Mouse (Mus musculus): ENCODE results near the gene Pdha1.
A peak's percentile ranks its signal among the peaks of the same experiment; 100 is the strongest.

The Pdha1 gene

GRCm38 (mm10) chrX:160137861-160138717 is at the start of gene Pdha1:
Gene Pdha1 (minus strand): TSS chrX:160138413.
- peak; percentile 76 for DNase-seq

- no peak for DNase-seq
These were observed 40.8 kb upstream of the Pdha1 start for GRCm38 (mm10) chrX:160179032-160179431.

- peak; percentile 48 for DNase-seq
These were observed 31.9 kb upstream of the Pdha1 start for GRCm38 (mm10) chrX:160170150-160170549.

GRCm38 (mm10) chrX:160166246-160166985 is 28.2 kb upstream of the Pdha1 start:
- DNase-seq = no peak

GRCm38 (mm10) chrX:160164259-160164658 is 26.0 kb upstream of the Pdha1 start:
- no peak for DNase-seq

GRCm38 (mm10) chrX:160153147-160153815 is 15.1 kb upstream of the Pdha1 start:
- no peak for DNase-seq

GRCm38 (mm10) chrX:160148859-160149258 is 10.6 kb upstream of the Pdha1 start:
- no peak for DNase-seq

GRCm38 (mm10) chrX:160147406-160147805 is 9.2 kb upstream of the Pdha1 start:
- DNase-seq = no peak

GRCm38 (mm10) chrX:160146806-160147205 is 8.6 kb upstream of the Pdha1 start:
- DNase-seq = no peak

- DNase-seq = no peak
These were observed 894 bp downstream of the Pdha1 start for GRCm38 (mm10) chrX:160137177-160137860.

- DNase-seq = no peak
These were observed 2.1 kb downstream of the Pdha1 start for GRCm38 (mm10) chrX:160136153-160136552.

- no peak for DNase-seq
These were observed 2.5 kb downstream of the Pdha1 start for GRCm38 (mm10) chrX:160135719-160136118.

GRCm38 (mm10) chrX:160134136-160134843 is 3.9 kb downstream of the Pdha1 start:
- no peak for DNase-seq

- peak; percentile 32 for DNase-seq
These were observed 21.6 kb downstream of the Pdha1 start for GRCm38 (mm10) chrX:160116658-160117057.

GRCm38 (mm10) chrX:160116074-160116473 is 22.1 kb downstream of the Pdha1 start:
- DNase-seq = no peak

- DNase-seq = no peak
These were observed 24.4 kb downstream of the Pdha1 start for GRCm38 (mm10) chrX:160113777-160114176.

GRCm38 (mm10) chrX:160107817-160108216 is 30.4 kb downstream of the Pdha1 start:
- no peak for DNase-seq

- no peak for DNase-seq
These were observed 46.2 kb downstream of the Pdha1 start for GRCm38 (mm10) chrX:160091973-160092372.
